Mouse (Mus musculus) gastrocnemius, postnatal 36 days (tissue): Measurements from ENCODE around the gene A630001G21Rik. TPM values are rescaled to one million over a fixed set of nuclear protein-coding genes. Genes with fewer than 3 reads are reported as not detected.

Source experiments
- DNase-seq, 2 experiments: peaks; one replicate each; pipeline ENCODE4 v3.0.0; 2022
- intact Hi-C: fragments of 180-260 bp; cut with DNase I; formaldehyde crosslinking; loops from one replicate; pipeline ENCODE4 v1.15.1; 2025
- microRNA-seq, 2 experiments: library from miRNA; unstranded; fragments of <30 nt; microRNA quantifications; one replicate each; pipeline ENCODE4 v1.2.0; 2021
- total RNA-seq, 2 experiments: library from RNA; stranded (reverse); gene quantifications; 2 replicates each; pipeline ENCODE4 v1.2.3; 2021

The A630001G21Rik gene
- total RNA-seq, 2 experiments from 2014 or later = 0.30 TPM; not detected in 1

DNA sequence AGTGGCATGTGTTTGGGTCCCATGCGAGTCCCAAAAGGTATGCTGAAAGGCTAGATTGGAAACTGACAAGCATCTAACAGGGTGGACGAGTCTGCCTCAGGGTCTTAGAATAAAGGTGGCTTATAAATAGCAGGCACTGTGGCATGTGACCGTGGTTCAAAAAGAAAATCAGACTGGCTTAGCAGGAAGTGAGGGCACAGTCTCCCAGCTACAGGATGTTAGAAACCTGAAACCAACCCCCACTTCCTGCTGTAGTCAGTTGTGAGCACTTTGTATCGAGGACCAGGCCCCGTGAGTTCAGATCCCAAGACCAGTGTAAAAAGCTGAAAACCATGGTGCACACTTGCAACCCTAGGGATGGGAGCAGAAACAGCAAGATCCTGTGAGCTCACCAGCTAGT lies 91.1 kb downstream of the A630001G21Rik start:
- intact Hi-C loops = no loop called here
- no peak for DNase-seq

DNA sequence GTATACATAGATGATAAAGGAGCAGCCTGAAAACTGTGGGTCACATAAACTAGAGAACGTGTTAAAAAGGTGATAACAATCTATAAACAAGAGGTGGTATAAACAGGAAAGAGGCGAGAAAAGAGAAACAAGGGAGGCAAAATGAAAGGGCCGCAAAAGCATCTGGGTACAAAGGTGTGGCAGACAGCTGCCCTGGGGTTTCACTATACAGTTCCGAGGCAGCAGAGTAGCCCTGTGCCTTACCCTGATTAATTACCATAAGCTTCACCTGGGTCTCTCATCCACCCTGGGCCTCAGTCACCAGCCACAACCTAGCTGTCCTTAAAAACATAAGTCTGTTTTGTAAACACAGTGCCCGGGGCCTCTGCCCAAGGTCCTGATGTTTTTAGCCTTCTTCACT lies 91.8 kb downstream of the A630001G21Rik start:
- intact Hi-C loops = no loop called here
- DNase-seq = no peak

DNA sequence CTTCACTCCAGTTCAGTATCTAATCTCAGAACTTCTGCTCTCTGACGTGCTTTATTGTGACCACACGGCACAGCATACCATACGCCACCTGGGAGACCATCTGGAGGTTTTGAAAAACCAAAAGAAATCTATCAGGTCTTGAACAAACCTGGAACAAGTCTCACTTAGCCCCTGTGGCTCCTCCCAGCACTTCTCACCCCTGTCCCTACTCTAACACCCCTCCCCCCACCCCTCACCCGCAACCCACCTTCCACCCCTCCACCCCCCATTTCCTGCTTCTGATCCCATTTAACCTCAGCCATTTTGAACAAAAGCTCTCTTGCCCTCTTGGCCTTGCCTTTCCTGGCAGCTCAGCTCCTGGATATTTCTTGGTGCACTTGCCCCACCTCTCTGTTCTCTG lies 98.2 kb downstream of the A630001G21Rik start:
- no peak for DNase-seq
- intact Hi-C loops = no loop called here

Small RNA genes within 50 kb of the gene (microRNA-seq; reads per million reads assigned to microRNA genes)
- gene Gm25472 (0 reads per million in 2 experiments), gene Mir8096 (0 to 1.5 reads per million in 2 experiments)

Other genes starting within 250 kb of the A630001G21Rik start
- gene G530012D18Rik, start 203.0 kb downstream of the A630001G21Rik start, total RNA-seq = not detected
- 1 to 10 TPM in 1 of 2 experiments, under 1 TPM in 1; 0.67 to 1.1 TPM for gene Sp110, start 179.8 kb downstream of the A630001G21Rik start, total RNA-seq
- under 1 TPM; 0.79 TPM for gene Sp140, start 178.3 kb downstream of the A630001G21Rik start, total RNA-seq
- 1 to 10 TPM; 4.3 to 5.8 TPM for gene Sp100, start 128.7 kb downstream of the A630001G21Rik start, total RNA-seq
- 100 to 1,000 TPM; 153 to 159 TPM for gene Cab39, start 14.8 kb upstream of the A630001G21Rik start, total RNA-seq
- 10 to 100 TPM; 20.7 to 27.2 TPM for gene Itm2c, start 115.6 kb upstream of the A630001G21Rik start, total RNA-seq
- gene 4933407L21Rik, start 149.8 kb upstream of the A630001G21Rik start, total RNA-seq = not detected
- not detected for gene Gpr55, start 182.4 kb upstream of the A630001G21Rik start, total RNA-seq
- not detected for gene Spata3, start 238.2 kb upstream of the A630001G21Rik start, total RNA-seq